Mouse (Mus musculus): ENCODE measurements around the gene Znfx1.

Gene Znfx1

DNA sequence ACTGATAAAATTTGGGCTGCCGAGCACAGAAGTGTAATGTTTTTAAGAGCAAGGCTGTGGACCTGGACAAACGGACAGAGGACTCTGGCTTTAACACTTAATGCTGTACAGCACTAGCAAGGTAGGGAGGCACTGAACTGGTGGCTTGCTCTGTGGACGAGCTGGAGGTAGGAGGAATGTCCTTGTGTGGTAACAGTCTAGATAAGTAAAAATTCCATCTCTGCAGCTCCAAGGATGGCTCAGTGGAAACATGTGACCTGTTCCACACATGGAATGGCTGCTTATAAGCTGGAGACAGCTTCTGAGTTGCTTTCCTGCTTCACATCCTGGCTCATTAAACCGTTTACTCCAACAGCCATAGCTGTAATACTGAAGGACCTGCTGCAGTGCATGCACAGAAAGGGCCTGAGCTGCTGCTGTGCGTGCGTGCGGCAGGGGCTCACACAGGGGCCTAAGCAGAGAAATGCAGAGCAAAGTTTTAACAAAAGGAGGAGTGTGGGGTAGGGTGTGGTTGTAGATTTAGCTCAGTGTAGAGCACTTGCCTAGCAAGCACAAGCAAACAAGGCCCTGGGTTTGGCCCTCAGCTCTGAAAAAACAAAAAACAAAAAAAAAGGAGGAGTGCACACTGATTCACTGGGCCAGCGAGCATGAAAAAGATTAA lies 14.0 kb downstream of the Znfx1 start:
- no peak for DNase-seq

DNA sequence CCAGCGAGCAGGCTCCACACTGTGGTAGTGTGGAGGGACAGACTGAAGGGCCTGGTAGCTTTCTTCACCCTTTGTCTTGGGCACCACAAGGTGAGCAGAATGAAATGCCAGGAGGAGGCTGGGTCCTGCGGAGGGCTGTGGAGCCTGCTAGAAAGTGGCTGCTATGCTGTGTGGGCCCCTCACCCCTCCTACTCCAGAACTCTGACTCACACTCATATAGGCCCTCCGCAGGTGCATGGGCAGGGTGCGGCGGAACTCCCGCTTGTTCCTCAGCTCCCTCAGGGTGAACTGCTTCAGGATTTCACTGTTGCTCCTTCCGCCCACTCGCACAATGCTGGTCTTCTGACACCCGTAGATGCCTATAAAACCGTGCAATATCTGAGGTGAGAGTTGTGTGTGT lies 14.6 kb downstream of the Znfx1 start:
- no peak for DNase-seq

DNA sequence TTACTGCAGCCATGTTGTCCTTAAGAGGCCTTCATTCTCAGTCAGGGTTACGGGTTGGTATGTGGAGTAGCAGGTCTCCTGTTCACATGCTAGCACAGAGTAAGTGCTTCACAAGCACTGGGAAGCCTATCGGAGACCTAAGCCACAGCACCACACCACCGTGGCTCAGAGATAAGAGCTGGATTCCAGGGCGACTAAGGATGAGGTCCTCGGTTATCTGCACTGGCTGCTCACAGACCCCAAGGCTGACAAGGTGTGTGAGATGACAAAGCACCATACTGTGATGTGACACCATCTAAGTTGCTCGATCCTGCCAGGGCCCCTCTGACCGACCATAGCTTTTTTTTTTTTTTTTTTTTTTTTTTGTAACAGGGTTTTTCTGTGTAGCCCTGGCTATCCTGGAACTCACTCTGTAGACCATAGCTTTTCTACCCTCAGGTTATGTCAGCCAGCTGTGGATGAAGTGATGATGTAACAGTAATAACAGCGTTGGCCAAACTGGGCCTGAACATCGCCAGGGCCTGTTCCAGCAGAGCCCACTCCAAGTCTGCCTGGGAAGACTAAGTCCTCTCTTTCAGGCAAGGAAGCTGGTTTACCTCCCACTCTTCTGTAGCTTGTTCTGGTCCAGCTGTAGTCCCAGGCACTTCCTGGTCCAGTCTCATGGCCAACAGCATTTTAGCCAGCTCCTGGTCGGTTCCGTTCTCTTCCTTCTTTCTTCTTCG lies 19.3 kb downstream of the Znfx1 start:
- DNase-seq = no peak

DNA sequence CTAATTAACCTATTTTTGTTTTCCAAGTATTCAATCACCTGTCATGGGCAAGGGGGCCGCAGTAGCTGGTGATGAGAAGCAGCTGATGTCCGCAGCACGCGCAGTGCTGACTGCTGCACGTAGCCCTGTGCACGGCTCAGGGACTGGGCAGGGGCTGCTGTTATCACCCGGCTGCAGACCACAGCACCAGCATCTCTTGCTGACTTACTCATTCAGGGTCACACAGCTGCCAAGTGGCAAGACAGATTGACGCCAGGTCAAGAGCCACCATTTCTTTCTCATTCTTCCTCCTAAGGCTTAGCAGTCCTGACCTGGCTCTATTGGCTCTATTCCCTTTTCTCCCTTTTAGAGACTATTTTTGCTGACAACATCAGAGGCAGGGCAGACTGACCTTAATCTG lies 23.4 kb downstream of the Znfx1 start:
- DNase-seq = no peak

DNA sequence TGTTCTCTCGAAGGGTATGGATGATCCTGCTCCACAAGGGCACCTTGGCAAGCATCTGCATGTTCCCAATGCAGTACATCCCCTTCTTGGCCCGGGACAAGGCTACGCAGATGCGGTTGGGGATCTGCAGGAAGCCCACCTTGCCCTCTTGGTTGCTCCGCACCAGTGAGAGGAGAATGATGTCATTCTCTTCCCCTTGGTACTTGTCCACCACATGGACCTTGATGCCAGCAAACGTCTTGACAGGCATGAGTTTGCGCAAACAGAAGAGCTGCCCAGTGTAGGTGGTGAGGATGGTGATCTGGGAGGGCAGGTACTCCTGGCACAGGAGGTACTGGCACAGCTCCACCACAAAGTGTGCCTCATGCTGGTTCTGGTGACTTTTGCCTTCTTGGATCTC lies 24.1 kb downstream of the Znfx1 start:
- DNase-seq = peak; percentile 38 to 53

DNA sequence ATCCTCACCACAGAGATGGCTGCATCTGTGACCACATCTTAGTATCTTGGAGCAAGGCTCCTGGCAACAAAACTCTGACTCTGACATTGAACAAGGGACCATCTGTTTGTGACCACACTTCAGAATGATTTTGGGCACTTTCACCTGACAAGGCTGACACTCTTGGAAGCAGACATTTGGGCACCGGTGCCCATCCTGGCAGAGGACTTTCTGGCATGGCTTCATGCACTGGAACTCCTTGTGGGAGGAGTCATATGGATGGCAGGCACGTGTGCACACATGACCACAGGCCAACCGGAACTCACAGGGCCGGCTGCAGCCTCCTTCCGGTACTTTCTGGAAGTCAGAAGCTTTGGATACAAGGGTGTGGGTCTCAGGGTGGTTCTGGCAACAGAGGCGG lies 24.5 kb downstream of the Znfx1 start:
- DNase-seq = peak; percentile 88 to 90

DNA sequence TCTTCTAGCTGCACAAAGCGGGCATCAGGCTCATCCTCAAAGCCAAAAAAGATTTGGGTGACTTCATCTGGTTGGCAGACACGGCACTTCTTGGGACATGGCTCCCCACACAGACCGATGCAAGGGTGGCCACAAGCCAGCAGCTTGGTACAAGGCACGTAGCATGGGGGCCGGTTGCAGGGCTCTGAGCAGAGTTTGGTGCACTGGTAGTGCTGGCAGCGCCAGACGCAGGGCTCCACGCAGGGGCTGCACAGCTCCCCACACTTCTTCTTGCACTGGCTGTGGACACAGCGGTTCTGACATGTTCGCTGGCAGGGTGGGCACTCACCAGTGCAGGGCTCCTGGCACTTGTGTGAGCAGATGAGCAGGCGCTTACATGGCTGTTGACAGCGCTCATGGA lies 25.1 kb downstream of the Znfx1 start:
- peak; percentile 79 to 86 for DNase-seq

DNA sequence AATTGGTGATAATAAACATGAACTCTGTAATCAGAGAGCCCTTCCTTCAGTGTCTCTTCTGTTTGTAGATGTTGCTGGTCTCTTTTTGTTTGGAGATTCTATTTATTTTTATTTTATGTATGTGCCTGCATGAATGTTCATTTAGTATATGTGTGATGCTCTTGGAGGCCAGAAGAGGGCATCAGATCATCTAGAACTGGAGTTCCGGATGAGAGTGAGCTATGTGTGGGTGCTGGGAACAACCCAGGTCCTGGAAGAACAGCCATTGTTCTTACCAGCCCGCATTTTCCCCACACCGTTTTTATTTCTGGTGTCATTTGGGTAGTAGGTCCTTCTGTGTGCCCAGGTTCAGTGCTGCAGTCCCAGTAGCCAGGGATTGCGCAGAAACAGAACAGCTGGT lies 32.3 kb downstream of the Znfx1 start:
- no peak for DNase-seq

DNA sequence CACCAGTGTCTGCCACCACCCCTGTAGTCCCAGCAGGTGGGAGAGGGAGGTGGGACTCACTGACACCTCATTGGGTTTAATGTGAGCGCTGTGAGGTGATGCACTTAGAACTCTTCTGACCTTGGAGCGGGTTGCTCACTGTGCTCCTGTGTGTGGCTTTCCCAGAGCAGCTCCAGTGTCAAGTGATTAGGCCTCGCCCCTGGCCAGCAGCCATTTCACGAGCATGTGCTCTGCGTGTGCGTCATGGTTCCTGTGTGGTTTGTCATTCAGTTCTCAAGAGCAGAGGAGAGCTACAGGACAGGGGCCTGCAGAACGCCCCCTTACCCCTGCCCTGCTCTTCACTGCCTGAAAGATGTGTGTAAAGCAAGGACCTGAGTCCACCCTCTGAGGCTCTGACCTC lies 34.3 kb downstream of the Znfx1 start:
- no peak for DNase-seq

DNA sequence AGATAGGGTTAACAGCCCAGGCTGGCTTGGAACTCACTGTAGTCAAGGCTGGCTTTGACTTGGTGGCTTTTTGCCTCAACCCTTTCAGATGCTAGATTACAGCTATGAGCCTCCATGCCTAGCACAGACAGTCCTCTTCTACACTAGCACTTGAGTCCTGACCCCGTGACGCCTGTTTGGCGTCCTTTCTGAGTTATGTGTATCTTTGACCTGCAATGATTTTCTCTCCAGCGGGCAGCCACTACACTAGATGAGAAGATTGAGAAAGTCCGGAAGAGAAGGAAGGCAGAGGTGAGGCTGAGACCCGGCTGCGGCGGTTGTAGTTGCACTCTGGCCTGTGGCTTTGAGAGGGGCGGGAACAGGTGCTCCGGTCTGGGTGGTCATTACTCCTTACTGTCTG lies 43.4 kb downstream of the Znfx1 start:
- DNase-seq = no peak

DNA sequence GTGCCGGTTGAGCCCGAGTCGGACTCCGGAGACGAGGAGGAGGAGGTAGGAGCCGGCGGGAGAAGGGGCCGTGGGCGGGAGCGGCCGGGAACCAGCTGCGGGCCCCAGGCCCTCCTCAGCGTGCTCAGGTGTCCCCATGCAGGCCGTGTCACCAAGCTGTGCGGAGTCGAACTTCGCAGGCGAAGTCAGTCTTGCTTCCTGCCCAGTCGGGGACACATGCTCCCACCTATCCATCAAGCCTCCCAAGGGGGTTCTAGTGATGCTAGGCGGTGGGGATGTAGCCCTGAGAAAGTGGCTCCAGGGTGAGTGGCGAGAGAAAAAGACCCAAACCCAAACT lies 47.5 kb downstream of the Znfx1 start:
- no peak for DNase-seq

DNA sequence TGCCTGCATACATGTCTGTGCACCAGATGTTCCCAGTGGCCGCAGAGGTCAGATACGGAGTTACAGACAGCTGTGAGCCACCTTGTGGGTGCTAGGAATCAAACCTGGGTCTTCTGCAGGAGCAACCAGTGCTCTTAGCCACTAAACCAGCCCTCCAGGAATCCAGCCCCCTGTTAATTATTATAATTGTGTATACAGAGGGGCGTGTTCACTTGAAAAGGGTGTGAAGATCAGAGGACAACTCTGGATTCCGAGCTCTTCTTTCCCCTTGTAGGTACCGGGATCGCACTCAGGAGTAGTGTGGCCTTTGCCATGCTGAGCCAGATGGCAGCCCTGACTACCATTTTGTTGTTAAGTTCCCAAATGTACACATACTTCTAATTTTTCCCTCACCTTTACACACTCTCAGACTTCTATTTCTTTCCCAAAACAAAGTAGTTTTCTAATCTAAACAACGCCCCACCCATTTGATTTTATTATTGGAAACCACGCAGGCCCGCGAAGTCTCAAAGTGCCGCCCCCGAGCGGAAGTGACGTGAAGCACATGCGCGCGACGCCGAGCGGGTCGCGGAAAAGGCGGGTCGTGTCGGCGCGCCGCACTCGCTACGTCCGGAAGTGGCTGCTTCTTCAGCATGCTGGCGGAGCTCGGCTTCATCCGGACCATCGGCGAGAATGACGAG lies 48.0 kb downstream of the Znfx1 start, which contains the start of gene Ddx27:
Gene Ddx27, plus strand, starts transcription at position 492 of the 680 bp plus-strand sequence.
- peak; percentile 96 for DNase-seq

DNA sequence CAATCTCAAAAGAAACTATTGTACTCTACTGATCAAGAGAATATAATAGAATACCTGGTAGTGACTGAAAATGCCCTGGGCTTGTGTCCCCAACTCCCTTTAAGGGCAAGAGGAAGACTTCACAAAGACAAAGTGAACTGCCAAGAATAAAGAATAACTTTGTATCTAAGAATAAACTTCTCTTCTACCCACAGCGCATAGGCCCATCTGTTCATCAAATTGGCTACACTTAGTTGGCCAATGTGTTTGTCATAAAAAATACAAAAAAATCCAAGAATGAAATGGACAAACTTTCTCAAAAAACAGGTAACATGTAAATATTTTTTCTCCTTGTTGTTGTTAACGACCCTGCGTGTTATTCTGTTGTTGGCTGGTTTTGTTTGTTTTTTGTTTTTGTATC lies 52.3 kb downstream of the Znfx1 start:
- DNase-seq = no peak

DNA sequence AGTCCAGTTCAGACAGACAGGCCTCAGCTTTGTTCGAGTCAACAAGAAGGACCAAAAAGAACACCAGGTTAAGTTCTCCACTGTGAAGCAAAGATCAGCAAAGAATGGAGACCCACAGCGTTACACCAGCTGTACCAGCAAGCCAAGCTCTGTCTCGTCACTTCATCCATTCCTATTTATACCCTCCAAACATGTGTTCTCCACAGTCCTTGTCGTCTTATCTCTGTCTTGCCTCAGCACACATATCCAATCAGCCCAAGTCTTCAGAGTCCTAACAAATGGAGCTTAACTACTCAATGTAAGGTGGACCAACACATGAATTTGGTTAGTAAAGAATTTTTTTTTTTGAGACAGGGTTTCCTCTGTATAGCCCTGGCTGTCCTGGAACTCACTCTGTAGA lies 53.3 kb downstream of the Znfx1 start:
- DNase-seq = no peak

DNA sequence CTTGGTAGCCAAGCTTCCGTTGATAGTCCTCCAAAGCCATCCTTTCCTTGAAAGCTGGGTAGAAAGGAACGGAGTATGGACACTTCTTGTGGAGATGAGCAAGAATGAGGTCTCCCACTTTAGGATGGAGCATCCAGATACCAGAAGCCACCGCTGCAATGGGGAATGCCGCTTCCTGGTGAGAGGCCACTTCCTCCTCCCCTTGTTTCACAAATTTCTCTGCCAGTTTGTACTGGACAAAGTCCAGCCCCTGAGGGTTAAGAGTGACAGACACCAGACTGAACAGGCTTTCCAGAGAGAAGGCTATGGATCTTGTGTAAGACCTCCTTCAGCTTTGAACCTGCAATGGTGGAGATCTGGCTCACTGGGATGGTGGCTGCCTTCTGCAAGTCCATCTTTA lies 55.2 kb downstream of the Znfx1 start:
- peak; percentile 67 to 70 for DNase-seq

DNA sequence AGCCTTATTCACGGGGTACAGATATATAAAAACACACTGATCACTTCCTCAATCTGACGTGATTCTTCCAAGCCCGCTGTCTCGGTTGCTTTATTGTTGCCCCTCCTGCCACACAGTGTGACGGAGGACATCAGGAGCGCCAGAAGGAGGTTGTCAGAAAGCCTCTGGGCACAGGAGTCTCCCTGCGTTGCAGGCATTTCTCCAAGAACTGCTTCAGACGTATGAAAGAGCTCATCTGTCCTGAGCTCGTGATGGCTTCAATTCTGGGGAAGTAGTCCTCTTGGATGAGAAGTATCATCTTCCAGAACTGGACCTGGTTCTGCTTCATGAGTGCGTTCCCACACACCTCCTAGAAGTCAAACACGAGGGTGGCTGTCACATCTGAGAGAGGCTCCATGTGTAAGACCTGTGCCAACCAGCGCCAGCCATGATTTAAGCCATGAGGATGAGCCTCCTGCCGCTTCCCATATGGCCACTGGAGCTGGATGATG lies 55.8 kb downstream of the Znfx1 start:
- peak; percentile 85 for DNase-seq

DNA sequence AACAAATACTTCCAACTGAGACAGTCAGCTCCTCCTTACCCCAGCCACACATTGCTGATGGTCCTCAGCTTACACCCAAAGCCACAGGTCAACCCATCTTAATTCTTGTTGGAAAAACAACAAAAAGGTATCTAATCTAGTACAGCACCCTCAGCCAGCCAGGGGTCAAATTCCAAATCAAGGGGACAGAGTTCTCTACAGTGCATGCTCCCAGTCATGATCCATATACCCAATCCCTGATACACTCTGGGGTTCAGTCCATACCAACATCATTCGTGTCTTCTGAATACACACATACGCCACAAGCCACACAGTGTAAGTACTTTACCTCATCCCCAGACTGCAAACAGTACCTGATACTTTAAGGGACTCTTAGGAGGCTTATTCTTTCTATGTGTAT lies 56.5 kb downstream of the Znfx1 start:
- no peak for DNase-seq

DNA sequence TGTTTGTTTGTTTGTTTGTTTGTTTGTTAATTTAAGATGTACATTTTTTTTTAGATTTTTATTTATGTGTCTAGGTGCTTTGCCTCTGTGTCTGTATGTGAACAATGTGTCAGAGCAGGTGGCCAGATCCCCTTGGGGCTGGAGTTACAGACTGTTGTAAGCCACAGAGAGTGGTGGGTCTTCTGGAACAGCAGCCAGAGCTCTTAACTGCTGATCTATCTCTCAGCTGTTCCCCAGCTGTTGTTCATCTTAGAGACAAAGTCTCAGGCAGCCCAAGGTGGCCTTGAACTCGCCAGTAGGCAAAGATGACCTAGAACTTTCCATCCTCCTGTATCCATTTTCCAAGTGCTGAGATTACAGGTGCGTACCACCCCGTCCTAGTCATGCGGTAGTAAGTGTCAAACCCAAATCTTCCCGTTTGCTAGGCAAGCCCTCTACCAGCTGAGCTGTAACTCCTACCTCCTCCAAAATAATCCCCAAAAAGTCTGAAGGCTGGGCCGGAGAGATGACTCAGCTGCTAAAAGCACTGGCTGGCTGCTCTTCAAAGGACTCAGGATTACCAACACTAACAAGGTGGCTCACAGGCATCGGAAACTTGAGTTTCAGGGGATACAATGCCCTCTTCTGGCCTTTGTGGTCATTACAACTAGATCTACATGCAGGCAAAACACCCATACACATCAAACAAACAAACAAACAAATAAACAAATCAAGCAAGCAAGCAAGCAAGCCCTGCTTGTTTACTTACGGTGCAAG lies 58.5 kb downstream of the Znfx1 start:
- DNase-seq = peak; percentile 84 to 92

DNA sequence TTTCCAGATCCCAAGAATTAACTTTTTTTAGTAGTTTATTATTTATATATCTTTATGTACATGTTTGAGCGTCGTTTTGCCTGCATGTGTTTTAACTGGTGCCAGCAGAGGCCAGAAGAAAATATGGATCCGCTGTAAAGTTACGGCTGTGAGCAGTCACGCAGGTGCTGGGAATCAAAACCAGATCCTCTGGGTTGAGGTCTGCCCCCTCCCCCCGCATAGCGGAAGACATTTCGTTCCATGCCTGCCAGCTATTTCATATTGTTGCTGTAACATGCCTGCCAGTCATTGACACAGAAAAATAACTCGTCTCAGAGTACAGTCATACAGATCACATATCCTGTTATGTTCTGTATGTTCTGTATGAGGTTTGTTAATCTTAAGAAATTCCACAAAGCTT lies 61.3 kb downstream of the Znfx1 start:
- no peak for DNase-seq

DNA sequence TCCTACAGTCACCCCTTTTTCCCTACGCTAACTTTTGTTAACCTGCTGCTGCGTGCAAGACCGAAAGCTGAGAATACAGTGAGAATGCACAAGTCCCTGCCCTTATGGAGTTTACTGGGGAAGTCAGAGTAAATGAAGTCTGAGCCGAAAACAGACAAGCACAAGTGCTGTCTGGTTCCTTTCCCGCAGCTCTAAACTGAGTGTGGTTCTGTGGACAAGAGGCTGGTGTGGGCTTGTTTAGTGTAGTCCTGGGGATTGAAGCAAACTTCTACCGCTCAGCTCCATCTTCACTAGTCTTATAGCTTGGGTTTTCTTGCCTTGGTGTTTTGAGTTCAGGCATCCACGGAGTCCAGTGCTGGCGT lies 66.3 kb downstream of the Znfx1 start:
- no peak for DNase-seq

DNA sequence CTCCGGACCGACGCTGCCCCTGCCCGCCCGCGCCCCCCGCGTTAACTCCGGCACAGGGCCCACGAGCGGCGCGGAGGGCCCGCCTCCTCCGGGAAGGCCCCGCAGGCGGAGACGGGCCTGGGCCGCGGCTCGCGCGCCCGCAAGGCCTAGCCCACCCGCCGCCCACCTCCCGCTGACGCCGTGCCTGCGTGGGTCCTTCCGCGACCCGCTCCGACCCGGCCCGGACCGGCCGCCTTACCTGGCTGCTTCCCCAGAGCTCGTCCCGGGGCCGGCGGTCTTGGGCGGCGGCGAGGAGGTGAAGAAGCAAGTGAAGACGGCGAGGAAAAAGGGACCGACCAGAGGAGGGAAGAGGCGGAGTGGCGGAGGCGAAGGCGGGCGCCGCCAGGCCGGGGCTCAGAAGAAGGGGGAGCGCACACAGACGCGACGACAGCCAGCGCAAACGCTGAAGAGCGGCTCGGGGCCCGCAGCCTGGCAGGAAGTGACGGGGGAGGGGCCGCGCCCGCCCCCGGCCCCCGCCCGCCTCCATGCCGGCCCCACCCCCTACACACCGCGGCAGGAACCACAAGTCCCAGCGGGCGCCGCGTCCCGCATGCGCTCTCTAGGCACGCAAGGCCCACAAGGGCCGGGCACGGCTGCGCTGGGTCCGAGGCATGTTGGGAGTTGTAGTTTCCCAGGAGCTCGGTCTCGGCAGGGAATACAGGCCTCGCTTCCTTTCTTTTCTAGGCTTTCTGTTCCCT lies 66.9 kb downstream of the Znfx1 start, which contains the start of gene Stau1:
Gene Stau1, minus strand, starts transcription at position 504 of the 737 bp plus-strand sequence.
- peak; percentile 98 to 99 for DNase-seq

DNA sequence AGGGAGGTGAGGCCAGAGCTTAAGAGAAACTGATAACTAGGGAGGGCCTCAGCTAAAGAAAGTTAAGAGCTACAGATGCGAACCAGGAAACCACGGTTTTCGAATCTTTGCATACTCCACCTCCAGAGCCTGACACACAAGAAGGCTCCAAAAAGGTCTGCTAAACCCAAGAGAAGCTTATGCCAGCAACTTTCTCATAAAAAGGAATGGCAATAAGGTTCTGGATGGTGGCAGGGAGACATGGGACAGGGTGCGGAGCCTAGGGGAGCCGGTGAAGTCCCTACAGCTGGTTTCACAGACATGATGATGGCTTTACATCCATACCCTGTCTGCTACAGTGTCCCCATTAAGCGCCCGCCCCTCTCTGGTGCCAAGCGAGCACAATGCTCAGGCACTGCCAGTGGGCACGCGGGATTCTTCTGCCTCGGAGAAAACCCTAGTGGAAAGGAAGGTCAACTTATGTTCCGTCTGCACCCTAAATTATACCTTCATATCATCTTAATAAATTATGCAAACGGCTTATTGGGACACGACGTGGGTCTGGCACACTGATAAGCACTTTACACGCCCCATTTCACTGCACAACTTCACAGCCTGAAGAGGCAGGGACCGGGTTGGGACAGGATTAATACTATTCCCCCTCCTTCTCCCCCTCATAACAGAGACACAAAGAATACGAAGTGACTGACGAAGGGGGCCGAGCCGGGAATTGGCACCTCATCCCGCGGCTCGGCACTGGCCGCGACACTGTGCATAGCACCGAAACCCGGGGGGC lies 67.6 kb downstream of the Znfx1 start:
- DNase-seq = peak; percentile 65 to 68
